Mouse (Mus musculus) ES-Bruce4 (cell line): ENCODE data around the gene Ssbp2. TPM values are rescaled to one million over a fixed set of nuclear protein-coding genes. Genes with fewer than 3 reads are reported as not detected.

ENCODE experiments used
- H3K27ac ChIP-seq: 2 replicates; pipeline ENCODE4 v1.5.1; 2012; ENCODE audit warnings: low read length, inconsistent platforms; ENCODE audit not compliant: insufficient read depth
- H3K27me3 ChIP-seq: 2 replicates; pipeline ENCODE4 v1.6.1; 2012; ENCODE audit warnings: mild to moderate bottlenecking, low read length, inconsistent platforms; ENCODE audit not compliant: control insufficient read depth, poor library complexity, insufficient read depth, severe bottlenecking
- H3K36me3 ChIP-seq: 2 replicates; pipeline ENCODE4 v1.6.1; 2012; ENCODE audit warnings: inconsistent platforms, mild to moderate bottlenecking, low read length, moderate library complexity; ENCODE audit not compliant: control insufficient read depth, poor library complexity, insufficient read depth, severe bottlenecking
- H3K4me1 ChIP-seq: one replicate; pipeline ENCODE4 v1.8.1; 2011; ENCODE audit warnings: low read length; ENCODE audit not compliant: control insufficient read depth, insufficient read depth
- H3K4me3 ChIP-seq: 2 replicates; pipeline ENCODE4 v1.5.1; 2011; ENCODE audit warnings: low read depth, mild to moderate bottlenecking, low read length
- H3K9ac ChIP-seq: 2 replicates; pipeline ENCODE4 v1.6.1; 2012; ENCODE audit warnings: low read depth, mild to moderate bottlenecking, inconsistent platforms; ENCODE audit not compliant: poor library complexity, severe bottlenecking
- H3K9me3 ChIP-seq: replicated peaks from 2 replicates; pipeline ENCODE4 v1.6.1; 2012; ENCODE audit warnings: mild to moderate bottlenecking, low read length, inconsistent platforms; ENCODE audit not compliant: control insufficient read depth, poor library complexity, insufficient read depth, severe bottlenecking
- CTCF ChIP-seq: IDR thresholded peaks from one replicate; pipeline ENCODE4 v1.8.1; 2011; ENCODE audit warnings: low read depth, low read length
- EP300 ChIP-seq: IDR thresholded peaks from 2 replicates; pipeline ENCODE4 v1.6.1; 2011; ENCODE audit warnings: low read depth, low read length; ENCODE audit not compliant: insufficient read depth
- POLR2A ChIP-seq: IDR thresholded peaks from one replicate; pipeline ENCODE4 v1.8.1; 2011; ENCODE audit warnings: low read length; ENCODE audit not compliant: insufficient read depth
- polyA plus RNA-seq: library from polyadenylated mRNA; stranded (reverse); fragments of >200 nt; gene quantifications from 2 replicates; pipeline ENCODE4 v1.2.4, GENCODE M21; 2011; ENCODE audit warnings: low read depth; ENCODE audit not compliant: missing spikeins, insufficient read depth, insufficient read length

Gene Ssbp2
- polyA plus RNA-seq, 1 experiment: 5.5 TPM

GRCm38 (mm10) chr13:91719487-91719886, 259.4 kb downstream of the Ssbp2 start:
- H3K4me3 ChIP-seq: no peak overlapping the region
- H3K36me3 ChIP-seq: no peaks in the 10 kb centered on the region
- no peak overlapping the region for H3K27ac ChIP-seq
- no peaks in the 10 kb centered on the region for H3K9me3 ChIP-seq
- no peak overlapping the region for H3K9ac ChIP-seq
- no peaks in the 10 kb centered on the region for H3K4me1 ChIP-seq
- no peaks in the 10 kb centered on the region for H3K27me3 ChIP-seq
- no peak for TF ChIP-seq CTCF
- no peak for TF ChIP-seq POLR2A
- TF ChIP-seq EP300: no peak

- Histone ChIP-seq H3K27ac (no peak overlapping the region), H3K27me3 (no peaks in the 10 kb centered on the region), H3K36me3 (no peaks in the 10 kb centered on the region), H3K9ac (no peak overlapping the region), H3K9me3 (no peaks in the 10 kb centered on the region), H3K4me1 (no peaks in the 10 kb centered on the region), H3K4me3 (no peak overlapping the region)
- TF ChIP-seq CTCF (peak; percentile 37), EP300 (no peak)
These were observed 263.1 kb downstream of the Ssbp2 start for GRCm38 (mm10) chr13:91723108-91723735.

- Histone ChIP-seq H3K9me3 (no peaks in the 10 kb centered on the region), H3K9ac (no peak overlapping the region), H3K27ac (no peak overlapping the region), H3K36me3 (no peaks in the 10 kb centered on the region), H3K27me3 (no peaks in the 10 kb centered on the region), H3K4me3 (no peak overlapping the region), H3K4me1 (no peaks in the 10 kb centered on the region)
- TF ChIP-seq CTCF (no peak), EP300 (no peak), POLR2A (no peak)
These were observed 263.6 kb downstream of the Ssbp2 start for GRCm38 (mm10) chr13:91723736-91724119.

GRCm38 (mm10) chr13:91724211-91724610, 264.1 kb downstream of the Ssbp2 start:
- no peaks in the 10 kb centered on the region for H3K4me1 ChIP-seq
- H3K9me3 ChIP-seq: no peaks in the 10 kb centered on the region
- H3K9ac ChIP-seq: no peak overlapping the region
- no peaks in the 10 kb centered on the region for H3K36me3 ChIP-seq
- H3K4me3 ChIP-seq: no peak overlapping the region
- TF ChIP-seq CTCF: no peak
- no peak for TF ChIP-seq EP300
- TF ChIP-seq POLR2A: no peak
- no peak overlapping the region for H3K27ac ChIP-seq
- no peaks in the 10 kb centered on the region for H3K27me3 ChIP-seq

GRCm38 (mm10) chr13:91725130-91725529, 265.0 kb downstream of the Ssbp2 start:
- H3K36me3 ChIP-seq: no peaks in the 10 kb centered on the region
- H3K9me3 ChIP-seq: no peaks in the 10 kb centered on the region
- H3K4me1 ChIP-seq: no peaks in the 10 kb centered on the region
- no peak overlapping the region for H3K27ac ChIP-seq
- TF ChIP-seq POLR2A (no peak), CTCF (no peak), EP300 (no peak)
- H3K9ac ChIP-seq: no peak overlapping the region
- no peak overlapping the region for H3K4me3 ChIP-seq
- H3K27me3 ChIP-seq: no peaks in the 10 kb centered on the region

GRCm38 (mm10) chr13:91727899-91728298, 267.8 kb downstream of the Ssbp2 start:
- H3K9ac ChIP-seq: no peak overlapping the region

More at GRCm38 (mm10) chr13:91727899-91728298, 267.8 kb downstream of the Ssbp2 start:
- Histone ChIP-seq H3K27ac (no peak overlapping the region), H3K27me3 (no peaks in the 10 kb centered on the region), H3K9me3 (no peaks in the 10 kb centered on the region), H3K4me1 (no peaks in the 10 kb centered on the region), H3K4me3 (no peak overlapping the region), H3K36me3 (no peaks in the 10 kb centered on the region)
- no peak for TF ChIP-seq EP300
- no peak for TF ChIP-seq POLR2A
- TF ChIP-seq CTCF: no peak
